Mouse (Mus musculus) 416B (cell line): ENCODE results near the gene Nckap1l.
A peak's percentile ranks its signal among the peaks of the same experiment; 100 is the strongest.
"Not testable (repeated sequence)": the region's sequence is repeated elsewhere in the genome, so short reads cannot be mapped to it uniquely, and the experiment has no call there.

Experiments used
- DNase-seq: peaks from one replicate; pipeline ENCODE4 v3.0.0; 2011; ENCODE audit warnings: low read depth

The Nckap1l gene

DNA sequence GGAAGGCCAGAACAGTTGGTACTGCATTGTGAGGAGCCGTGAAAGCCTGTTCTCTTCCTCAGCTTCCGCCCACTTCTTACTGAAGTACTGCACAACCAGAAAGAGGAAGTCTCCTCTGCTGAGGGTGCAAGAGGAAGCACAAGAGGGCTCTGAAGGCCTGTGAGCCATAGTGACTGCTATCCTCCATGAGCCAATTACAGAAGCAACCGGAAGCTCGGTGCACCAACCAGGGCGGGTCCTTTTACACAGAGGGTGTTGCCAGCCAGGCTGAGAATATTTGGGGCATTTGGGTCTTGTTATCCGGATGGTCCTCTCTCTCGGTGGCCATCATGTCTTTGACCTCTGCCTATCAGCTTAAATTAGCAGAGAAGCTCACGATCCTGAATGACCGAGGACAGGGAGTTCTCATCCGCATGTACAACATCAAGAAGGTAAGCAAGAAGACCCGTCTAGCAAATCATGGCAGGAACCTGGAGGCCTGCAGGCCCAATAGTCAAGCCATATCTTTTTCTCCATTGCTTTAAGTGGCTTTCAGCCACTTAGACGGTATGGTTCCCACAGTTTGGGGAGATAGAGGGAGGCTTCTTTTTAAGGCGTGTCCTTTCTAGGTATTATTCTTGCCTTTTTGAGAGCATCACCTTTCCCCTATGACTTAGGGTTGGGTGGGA is at the start of gene Nckap1l:
TSS of gene Nckap1l (plus strand) at position 244 of the 668 bp plus-strand sequence.
- DNase-seq = peak; percentile 98

DNA sequence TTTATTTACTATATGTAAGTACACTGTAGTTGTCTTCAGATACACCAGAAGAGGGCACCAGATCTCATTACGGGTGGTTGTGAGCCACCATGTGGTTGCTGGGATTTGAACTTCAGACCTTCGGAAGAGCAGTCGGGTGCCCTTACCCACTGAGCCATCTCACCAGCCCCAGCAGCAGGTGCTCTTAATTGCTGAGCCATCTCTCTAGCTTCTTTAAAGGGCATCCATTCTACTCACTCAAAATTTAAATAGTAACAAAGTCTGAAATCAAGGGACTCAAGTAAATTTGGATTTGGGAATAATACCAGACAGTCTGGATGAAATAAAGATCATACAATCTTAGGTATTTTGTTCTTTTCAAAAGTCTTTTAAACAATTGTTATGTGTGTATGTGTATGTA is 48.0 kb upstream of the Nckap1l start:
- DNase-seq = not testable (repeated sequence)

GRCm38 (mm10) chr15:103427017-103427416 is 26.6 kb upstream of the Nckap1l start:
- DNase-seq = no peak

GRCm38 (mm10) chr15:103430241-103430640 is 23.4 kb upstream of the Nckap1l start, which contains the start of gene Gtsf1:
TSS of gene Gtsf1 (minus strand) at chr15:103430470.
- peak; percentile 39 for DNase-seq

GRCm38 (mm10) chr15:103445966-103446365 is 7.6 kb upstream of the Nckap1l start:
- DNase-seq = not testable (repeated sequence)

DNA sequence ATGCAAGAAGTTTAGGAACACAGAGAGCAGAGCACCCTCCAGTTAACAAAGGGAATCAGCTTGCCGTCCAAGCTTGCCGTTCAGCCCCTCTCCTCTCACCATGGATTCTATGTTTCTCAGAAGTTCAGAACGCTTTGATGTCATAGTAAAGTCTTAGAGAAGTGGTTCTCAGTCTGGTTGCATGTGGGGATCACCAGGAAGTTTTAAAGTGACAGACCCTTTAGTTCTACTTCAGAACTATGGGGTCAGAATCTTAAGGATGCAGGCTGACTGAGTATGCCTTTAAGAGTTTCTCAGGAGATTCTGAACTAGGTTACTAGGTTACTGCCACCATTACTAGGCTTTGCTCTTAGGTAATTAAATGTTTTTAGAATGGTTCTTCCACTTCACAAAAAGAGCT is 5.2 kb upstream of the Nckap1l start, which contains the start of gene Gtsf2:
TSS of gene Gtsf2 (minus strand) at position 101 of the 400 bp plus-strand sequence.
- DNase-seq = no peak

DNA sequence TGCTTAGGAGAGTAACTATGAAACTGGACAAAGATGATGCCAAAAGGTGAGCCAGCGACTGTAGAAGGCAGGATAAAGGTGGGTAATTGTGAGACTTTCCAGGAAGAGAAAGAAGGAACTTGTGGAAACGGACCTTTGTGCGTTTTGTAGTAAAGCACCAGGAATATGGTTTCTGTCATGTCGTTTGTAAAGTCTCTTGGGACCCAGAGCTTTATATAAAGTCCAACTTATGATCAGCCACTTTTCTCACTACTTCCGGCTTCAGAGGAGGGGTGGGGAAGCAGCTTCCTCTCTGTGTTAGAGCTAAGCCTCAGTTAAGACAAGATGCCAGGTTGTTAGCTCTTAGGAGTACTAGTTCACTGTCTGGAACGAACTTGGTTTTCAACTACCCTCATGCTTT is 855 bp downstream of the Nckap1l start:
- DNase-seq = peak; percentile 44

- DNase-seq = no peak
Measured at GRCm38 (mm10) chr15:103462539-103463261, 9.1 kb downstream of the Nckap1l start.

DNA sequence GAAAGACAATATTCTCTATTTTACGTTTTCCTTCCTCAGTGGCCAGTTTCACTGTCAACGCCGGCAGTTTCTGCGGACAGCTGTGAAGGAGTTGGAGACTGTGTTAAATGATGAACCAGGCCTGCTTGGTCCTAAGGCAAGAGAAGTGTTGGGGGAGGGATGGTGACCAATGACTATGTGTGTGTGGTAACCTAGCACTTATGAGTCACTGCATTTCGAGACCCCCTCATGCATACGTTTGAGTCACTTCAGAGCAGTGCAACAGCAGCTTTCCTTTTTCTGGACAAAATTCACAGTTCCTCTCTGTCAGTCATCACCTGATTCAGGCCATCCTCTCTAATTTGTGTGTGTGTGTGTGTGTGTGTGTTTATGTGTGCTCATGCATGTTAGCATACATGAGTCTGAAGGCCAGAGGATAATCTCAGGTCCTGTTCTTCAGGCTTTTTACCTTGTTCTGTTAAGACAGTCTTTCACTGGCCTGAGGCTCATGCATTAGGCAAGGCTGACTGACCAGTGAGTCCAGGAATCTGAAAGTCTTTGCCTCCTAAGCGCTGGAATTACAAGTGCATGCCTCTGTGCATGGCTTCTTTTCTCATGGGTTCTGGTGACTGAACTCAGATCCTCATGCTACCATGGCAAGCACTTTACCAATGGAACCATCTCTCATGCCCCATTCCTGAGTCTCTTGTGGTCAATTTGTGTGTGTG is 18.0 kb downstream of the Nckap1l start:
- peak; percentile 88 for DNase-seq

DNA sequence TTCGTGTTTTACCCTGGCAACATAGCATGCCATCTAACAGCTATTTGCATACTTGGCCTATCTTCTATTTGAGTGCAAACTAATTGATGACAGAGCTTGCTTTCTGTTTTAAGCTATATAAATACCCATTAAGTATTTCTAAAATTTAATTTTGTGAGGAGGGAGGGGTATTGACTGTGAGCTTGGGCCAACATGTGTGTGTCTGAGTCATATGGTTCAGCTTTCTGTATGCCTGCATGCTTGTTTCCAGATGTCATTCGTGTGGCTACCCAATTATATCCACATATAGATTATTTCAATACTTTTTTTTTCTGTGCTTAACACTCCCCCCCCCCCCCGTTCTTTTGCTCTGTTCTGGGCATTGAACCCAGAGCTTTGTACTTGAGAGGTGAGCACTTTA is 18.7 kb downstream of the Nckap1l start:
- DNase-seq = no peak

GRCm38 (mm10) chr15:103473182-103473581 is 19.6 kb downstream of the Nckap1l start:
- DNase-seq = no peak

DNA sequence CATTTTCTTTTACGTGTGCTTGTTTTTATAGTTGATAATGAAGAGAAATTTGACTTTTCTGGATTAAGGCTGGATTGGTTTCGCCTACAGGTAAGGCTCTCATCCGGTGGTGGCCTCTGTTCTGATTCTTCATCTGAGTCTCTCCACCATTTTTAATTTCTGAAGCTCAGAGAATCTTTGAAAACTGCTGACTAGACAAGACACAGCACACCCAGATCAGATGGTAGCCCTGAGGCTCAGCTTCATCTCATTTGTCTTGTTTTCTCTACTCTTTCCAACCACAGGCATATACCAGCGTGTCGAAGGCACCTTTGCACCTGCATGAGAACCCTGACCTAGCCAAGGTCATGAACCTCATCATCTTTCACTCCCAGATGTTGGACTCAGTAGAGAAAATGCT is 20.2 kb downstream of the Nckap1l start:
- DNase-seq = no peak

DNA sequence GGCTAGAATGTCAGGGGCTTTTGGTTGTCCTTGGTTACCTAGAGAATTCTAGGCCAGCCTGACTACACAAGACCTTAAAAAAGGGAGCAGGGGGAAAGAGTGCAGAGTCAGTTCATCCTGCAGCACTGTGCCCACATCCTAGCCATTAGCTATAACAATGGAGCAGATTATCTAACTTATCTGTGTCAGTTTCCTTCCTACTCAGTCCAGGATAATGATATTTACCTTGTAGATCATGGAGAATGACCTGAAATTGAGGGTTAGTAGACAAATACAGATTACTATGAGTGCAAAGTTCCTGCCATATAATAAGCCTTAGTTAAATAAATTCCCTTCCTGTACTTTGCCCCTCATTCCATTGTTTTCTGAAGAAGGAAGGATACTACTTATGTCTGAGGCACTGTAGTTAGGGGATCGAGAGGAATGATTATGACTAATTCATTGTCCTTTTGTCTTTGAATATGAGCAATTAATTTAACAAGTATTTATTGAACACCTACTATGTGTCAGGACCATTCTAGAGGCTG is 25.5 kb downstream of the Nckap1l start:
- no peak for DNase-seq

GRCm38 (mm10) chr15:103480129-103480528 is 26.5 kb downstream of the Nckap1l start:
- DNase-seq = no peak

DNA sequence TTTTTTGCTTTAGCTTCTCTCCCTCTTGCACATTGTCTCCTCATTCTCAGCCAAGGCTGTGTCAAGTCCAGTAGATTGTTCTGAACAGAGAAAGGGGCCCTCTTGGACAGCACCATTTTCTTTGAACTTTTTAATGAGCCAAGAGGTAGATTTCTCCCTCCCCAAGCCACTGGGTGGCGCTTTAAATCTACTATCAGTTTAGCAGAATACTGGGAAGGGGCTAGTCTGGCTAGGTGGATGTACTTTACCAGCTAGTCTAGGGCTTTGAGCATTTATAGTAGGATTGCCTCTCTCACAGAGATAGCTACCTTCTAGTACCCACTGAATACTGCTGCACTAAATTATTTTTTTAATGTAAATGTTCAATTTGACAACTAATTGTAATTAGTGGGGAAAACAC is 28.9 kb downstream of the Nckap1l start:
- peak; percentile 24 for DNase-seq

DNA sequence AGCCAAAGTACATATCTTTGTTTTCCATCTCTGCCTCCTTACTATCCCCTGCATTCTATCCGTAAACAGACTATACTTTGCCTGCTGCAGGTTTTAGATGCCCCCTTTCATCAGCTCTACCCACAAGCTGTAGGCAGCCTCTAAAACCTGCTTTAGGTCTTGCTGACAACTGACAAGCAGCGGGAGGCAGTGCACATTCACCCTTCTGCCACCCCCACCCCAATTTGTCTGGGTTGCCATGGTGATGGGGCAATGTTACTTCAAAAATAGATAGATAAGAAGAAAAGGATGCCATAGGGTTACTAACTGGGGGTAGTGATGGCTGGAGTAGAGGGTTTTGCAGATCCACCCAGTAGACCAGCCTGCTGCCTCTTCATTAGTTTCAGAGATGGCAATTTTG is 30.9 kb downstream of the Nckap1l start:
- DNase-seq = no peak

- no peak for DNase-seq
Measured at GRCm38 (mm10) chr15:103485106-103485505, 31.5 kb downstream of the Nckap1l start.

- DNase-seq = peak; percentile 31
Measured at GRCm38 (mm10) chr15:103486658-103487057, 33.1 kb downstream of the Nckap1l start.

- no peak for DNase-seq
Measured at GRCm38 (mm10) chr15:103488336-103488735, 34.7 kb downstream of the Nckap1l start.

- DNase-seq = peak; percentile 85
Measured at GRCm38 (mm10) chr15:103496204-103497140, 42.9 kb downstream of the Nckap1l start.

DNA sequence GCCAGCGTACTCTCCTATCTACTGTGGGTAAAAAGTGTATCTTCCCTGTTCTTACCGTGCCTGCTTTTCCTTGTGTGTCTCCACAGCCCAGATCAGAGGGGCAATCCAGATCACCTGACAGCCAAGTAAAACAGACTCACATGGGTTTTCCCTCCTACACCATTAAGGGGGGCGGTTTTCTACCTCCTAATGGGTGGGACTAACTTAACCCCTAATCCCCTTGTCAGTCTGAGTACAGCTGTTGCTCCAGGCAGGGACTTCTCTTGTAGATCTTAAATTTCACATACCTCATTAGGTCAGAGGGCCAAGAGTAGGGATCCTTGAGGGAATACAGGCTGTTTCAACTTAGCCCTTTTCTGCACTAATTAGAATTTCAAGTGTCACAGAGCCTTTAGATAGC is 44.6 kb downstream of the Nckap1l start:
- DNase-seq = no peak
